Mouse (Mus musculus) layer of hippocampus, adult 6 months (tissue): ENCODE results near the gene Prmt9. TPM values are rescaled to one million over a fixed set of nuclear protein-coding genes. Genes with fewer than 3 reads are reported as not detected.

Source experiments
- long read RNA-seq, 2 experiments: library from polyadenylated mRNA; unstranded; transcript quantifications; one replicate each; pipeline ENCODE4 v2.0.0; 2019 to 2020
- polyA plus RNA-seq: library from polyadenylated mRNA; unstranded; fragments of <200 nt; fragmentation: Nextera tagmentation; gene quantifications from 2 replicates; pipeline ENCODE4 v1.2.3, GENCODE M21; 2021

The Prmt9 gene
- polyA plus RNA-seq = 4.9 and 5.7 TPM in 2 replicates
- long read RNA-seq, experiment 1, transcript Prmt9-201 (12 exons, 2,781 nt) = major isoform, 6 of 15 reads
- long read RNA-seq, experiment 1, partial matches to known transcripts = 6 of 15 reads
- long read RNA-seq, experiment 1, other reads (novel, unspliced or antisense) = 3 of 15 reads
- long read RNA-seq, experiment 2, transcript Prmt9-201 (12 exons, 2,781 nt) = major isoform, 97 of 126 reads
- long read RNA-seq, experiment 2, partial matches to known transcripts = 11 of 126 reads
- long read RNA-seq, experiment 2, other reads (novel, unspliced or antisense) = 17 of 126 reads

DNA sequence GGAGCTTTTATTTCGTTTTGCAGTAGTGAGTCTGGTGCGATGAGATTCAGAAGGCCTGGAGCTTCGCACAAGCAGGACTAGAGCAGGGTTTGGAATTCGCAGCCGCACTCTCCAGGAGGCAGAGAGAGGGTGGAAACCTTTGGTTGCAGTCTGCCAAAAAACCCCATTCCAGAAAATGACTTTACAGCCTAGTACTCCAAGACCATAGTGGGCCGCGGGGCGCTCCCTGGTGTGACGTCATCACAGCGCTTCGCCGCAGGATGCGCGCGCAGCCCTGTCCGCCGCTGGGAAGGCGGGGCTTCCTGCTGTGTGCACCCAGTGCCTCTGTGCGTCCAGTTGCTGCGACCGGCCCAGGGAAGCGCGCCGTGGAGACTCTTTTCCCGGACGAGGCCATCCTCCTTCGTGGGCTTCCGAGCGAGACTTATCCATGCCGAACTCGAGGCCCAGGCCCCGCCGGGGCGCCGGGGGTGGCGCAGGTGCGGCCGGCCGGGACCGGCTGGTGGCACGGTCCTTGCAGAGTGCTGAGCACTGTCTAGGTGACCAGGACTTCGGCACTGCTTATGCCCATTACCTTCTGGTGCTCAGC, at the start of gene Prmt9:
Gene Prmt9 (plus strand): TSS at position 277 of the 586 bp plus-strand sequence.

DNA sequence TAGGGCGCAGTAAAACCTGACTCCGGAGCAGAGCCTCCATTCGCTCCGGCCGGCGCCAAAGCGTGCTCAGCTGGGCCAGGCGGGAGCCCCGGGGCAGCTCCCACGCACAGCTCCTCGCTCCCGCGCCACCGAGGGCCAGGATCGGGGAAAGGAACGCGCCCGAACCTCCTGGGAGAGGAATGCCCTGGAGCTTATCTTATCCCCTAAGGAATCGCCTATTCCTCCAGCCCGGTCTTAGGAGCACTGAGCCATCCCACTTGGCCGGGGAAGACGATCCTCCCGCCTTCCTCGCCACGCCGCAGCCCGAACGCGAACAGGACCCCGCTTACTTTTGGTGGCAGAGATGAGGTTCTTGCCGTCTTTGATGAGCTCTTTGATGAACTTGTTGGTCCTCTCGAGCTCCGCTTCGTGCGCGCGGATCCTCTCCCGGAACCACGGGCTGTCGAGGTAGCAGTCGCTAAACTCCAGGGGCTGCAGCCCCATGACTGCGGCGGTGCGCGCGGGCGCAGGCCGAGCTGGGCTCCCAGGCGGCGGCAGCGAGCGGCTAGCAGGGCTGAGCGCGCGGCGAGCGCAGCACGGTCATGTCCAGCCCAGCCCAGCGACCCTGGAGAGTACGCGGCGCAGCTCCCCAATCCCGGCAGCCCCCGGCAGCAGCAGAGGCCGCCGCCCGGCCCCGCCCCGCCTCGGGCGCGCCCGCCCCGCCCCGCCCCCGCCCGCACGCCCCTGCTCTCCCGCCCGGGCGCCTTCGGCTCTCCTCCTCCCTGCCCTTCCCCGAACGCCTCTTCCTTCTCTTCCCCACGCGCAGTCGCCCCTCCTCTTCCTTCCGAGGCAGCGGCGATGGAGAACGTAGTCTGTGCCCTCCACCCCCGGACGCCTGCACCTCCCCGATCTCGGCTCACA, 31.6 kb upstream of the Prmt9 start, which contains the start of gene Arhgap10:
Gene Arhgap10 (minus strand): TSS at position 653 of the 900 bp plus-strand sequence.

DNA sequence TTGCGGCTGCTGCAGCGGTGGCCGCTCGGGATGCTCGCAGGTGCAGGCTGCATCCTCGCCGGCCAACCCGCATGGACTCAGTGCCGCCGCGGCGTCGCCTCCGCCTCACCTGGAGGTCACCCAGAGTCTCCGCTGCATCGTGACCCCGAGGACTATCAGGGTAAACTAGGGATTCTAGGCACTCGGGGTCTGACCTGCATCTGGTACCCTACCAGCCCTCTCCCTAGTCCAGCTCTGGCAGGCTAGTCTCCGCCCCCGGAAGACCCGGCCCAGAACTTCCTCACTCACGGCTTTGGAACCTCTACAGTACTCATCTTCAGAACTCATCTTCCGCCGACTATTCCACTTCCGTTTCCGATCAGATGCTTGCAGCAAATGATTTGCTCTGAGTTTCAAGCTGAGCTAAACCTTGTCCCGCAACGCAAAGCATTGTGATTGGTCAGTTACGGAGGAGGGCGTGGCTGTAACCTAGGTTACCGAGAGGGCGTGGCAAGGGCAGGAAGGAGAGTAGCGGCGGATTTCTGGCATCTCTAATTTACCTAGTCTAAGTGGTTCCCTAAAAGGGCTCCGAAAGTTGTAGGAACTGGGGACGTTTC, 61.3 kb downstream of the Prmt9 start, which contains the start of gene Tmem184c:
Gene Tmem184c (minus strand): TSS at position 325 of the 596 bp plus-strand sequence.

Other genes with a start within 250 kb of the Prmt9 start
- 1.8 and 2.2 TPM in 2 replicates for gene Arhgap10, start 31.4 kb upstream of the Prmt9 start, polyA plus RNA-seq
- 78.8 and 80.9 TPM in 2 replicates for gene Tmem184c, start 61.3 kb downstream of the Prmt9 start, polyA plus RNA-seq
- 4.2 and 4.8 TPM in 2 replicates for gene Ednra, start 175.1 kb downstream of the Prmt9 start, polyA plus RNA-seq